Mouse (Mus musculus): Measurements from ENCODE around the gene Tapbp.

The Tapbp gene

GRCm38 (mm10) chr17:33965082-33965845, 49.6 kb downstream of the Tapbp start:
- no peak for DNase-seq (ENCODE audit: low read depth, low spot score)

DNA sequence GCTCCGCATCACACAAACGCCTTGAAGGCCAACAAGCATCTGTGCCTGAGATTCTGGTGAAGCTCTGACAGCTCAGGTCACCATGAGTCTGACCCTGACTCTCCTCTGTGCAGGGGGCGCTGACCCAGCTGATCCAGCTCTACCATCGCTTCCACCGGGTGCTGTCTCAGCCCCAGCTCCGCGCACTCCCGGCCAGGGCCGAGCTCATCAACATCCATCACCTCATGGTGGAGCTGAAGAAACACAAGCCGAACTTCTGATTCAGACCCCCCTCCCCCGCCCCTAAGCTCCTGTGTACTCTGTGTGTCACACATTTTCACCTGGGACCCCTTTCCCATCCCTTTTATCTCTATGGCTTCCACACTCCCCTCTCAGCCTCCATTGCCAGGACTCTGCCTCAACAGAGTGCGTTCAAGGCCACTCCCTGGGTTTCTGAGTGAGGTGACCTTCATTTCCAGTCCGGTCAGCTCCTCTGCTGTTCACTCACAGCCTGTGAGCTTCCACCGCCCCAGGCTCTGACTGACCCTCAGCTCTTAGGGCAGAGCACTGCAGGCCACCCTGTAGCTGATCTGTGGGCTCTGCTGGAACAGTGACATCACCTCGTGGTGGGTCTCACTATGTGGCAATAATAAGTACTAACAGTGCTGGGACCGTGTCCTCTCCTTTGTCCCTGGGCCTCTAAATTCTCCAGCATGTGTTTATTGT, 50.3 kb downstream of the Tapbp start:
- no peak for DNase-seq (ENCODE audit: low read depth, low spot score)

DNA sequence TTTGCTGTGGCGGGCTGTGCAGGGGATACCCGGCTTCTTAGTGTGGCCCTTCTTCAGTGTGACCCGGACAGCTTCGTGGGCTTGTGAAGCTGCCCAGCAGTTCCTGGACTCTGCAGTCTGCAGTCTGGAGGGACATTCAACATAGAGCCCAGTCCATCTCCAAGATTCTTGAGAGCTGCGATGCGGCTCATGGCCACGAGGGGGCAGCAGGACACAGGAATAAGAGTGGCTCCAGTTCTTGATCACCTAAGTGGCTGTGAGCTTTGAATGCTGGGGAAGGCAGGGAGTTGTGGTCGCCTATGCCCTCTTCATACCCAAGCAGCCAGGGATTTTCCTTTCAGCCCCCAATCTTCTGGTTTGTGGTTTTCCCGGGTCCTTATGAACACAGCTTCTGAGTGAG, 52.8 kb downstream of the Tapbp start:
- peak; percentile 92 for DNase-seq (ENCODE audit: low read depth, low spot score)

DNA sequence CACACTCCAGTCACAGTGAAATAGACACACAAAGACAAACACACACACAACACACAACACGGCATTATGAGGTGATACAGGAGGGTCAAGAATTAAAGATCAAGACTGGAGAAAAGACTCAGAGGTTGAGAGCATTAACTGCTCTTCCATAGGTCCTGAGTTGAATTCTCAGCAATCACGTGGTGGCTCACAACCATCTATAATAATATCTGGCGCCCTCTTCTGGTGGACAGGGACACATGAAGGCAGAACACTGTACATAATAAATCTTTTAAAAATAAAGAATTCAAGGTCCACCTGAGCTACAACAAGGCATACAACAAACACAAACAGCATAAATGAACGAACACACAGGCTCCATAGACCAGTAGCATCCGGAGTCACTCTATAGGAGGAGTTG, 53.2 kb downstream of the Tapbp start:
- peak; percentile 87 for DNase-seq (ENCODE audit: low read depth, low spot score)

GRCm38 (mm10) chr17:33969394-33969793, 53.7 kb downstream of the Tapbp start:
- DNase-seq (ENCODE audit: low read depth, low spot score), result peak; percentile 59

GRCm38 (mm10) chr17:33972691-33973090, 57.0 kb downstream of the Tapbp start:
- DNase-seq (ENCODE audit: low read depth, low spot score), result no peak

- DNase-seq (ENCODE audit: low read depth, low spot score), result no peak
Measured at GRCm38 (mm10) chr17:33973572-33973971, 57.9 kb downstream of the Tapbp start.

GRCm38 (mm10) chr17:33977861-33978557, 62.3 kb downstream of the Tapbp start:
- no peak for DNase-seq (ENCODE audit: low read depth, low spot score)

DNA sequence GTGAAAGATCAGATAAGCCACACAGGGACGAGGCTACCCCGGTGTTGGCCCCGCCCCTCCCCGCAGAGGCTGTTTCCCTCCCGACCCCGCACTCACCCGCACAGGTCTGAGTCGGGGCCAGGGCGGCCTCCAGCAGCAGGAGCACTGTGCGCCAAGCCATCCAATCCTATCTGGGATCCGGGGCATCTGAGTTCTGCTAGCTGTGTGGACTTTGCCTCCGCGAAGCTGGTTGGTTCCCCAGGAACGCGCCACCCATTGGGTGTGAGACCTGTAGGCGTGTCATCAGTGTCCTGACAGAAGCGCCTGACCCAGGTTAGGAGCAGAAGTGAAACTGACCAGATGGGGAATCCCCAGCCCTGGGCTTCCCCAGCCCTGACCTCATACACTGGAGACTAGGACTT, 62.9 kb downstream of the Tapbp start:
- DNase-seq (ENCODE audit: low read depth, low spot score), result peak; percentile 88

Data from CD4-positive, CD25-positive, alpha-beta regulatory T cell, adult 2 months (primary cell).